Mouse (Mus musculus): Measurements from ENCODE around the gene Commd1. TPM values are rescaled to one million over a fixed set of nuclear protein-coding genes. Genes with fewer than 3 reads are reported as not detected.

Gene Commd1
- polyA plus RNA-seq, 1 experiment from 2014 or later = 167 TPM

DNA sequence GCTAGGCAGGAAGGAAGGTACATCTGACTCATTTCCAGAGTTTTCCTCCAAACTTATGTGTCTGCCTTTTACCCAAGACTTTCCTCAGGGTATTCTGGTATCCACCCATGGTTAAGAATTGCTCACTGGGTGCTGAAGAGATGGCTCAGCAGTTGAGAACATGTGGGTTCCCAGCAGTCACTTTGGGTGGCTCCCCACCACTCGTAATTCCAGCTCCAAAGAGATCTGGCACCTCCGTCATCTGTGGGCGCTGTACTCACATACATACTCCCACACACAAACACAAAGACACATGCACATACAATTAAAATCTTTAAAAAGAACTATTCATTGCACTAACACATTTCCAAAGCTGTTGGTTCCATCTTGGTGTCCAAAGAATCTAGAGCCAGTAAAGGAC, 93.0 kb downstream of the Commd1 start:
- Histone ChIP-seq H3K4me3 (replicated peaks) (no peak overlapping the region), H3K27me3 (0 out of 2 replicates have a peak, but pooled peaks cover 3% of the 10 kb centered on the region), H3K4me2 (no peak overlapping the region), H3K27ac (replicated peaks) (no peak overlapping the region), H3K9ac (no peak overlapping the region), H3K4me1 (replicated peaks) (peaks cover 8% of the 10 kb centered on the region), H3K9me3 (replicated peaks) (no peaks in the 10 kb centered on the region), H3K36me3 (replicated peaks) (no peaks in the 10 kb centered on the region)
- ATAC-seq (ENCODE audit: insufficient read depth) = no peak
- 73% methylated on average over 3 of the region's 3 CpGs for WGBS (ENCODE audit: insufficient replicate concordance)

DNA sequence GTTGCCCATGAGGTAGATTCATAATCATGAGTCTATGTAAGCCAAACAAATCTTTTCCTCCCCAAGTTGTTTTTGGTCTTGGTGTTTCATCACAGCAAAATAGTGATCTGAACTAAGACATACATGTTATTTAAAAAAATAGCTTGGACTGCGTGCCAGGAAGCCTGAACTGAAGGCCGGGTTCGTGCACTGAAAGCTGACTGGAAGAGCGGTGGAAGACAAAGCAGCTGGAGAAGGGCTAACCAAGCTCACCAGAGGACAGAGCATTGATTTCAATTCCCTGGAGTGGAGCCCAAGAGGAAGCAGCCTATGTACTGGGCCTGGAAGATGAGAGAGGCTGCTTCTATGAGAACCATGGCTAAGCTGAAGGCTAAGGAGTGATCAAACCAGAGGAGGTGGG, 95.2 kb downstream of the Commd1 start:
- H3K27ac ChIP-seq (replicated peaks) = no peak overlapping the region
- 0 out of 2 replicates have a peak, but pooled peaks cover 3% of the 10 kb centered on the region for H3K27me3 ChIP-seq
- H3K9ac ChIP-seq = no peak overlapping the region
- no peak for ATAC-seq (ENCODE audit: insufficient read depth)
- no peaks in the 10 kb centered on the region; the same call in 1 of the 2 replicates for H3K4me1 ChIP-seq (replicated peaks)
- H3K4me2 ChIP-seq = no peak overlapping the region
- H3K36me3 ChIP-seq (replicated peaks) = no peaks in the 10 kb centered on the region
- H3K9me3 ChIP-seq (replicated peaks) = no peaks in the 10 kb centered on the region
- WGBS (ENCODE audit: insufficient replicate concordance) = 83% methylated on average over 4 of the region's 4 CpGs
- H3K4me3 ChIP-seq (replicated peaks) = no peak overlapping the region

DNA sequence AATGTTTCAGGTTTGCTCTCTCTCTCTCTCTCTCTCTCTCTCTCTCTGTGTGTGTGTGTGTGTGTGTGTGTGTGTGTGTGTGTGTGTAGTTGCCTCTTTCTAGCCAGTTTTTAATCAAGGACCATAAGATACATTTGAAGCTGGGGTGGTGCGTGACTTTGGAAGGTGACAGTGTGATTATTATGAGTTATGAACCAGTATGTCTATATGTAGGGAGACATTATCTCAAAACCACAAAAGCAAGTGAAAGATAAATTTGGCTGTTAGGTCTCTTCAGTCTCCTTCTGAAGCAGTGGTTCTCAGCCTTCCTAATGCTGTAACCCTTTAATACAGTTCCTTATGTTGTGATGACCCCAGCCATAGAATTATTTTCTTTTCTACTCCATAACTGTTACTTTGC, 96.8 kb downstream of the Commd1 start:
- WGBS (ENCODE audit: insufficient replicate concordance) = 32% methylated on average over 1 of the region's 1 CpGs
- no peak overlapping the region for H3K4me3 ChIP-seq (replicated peaks)
- H3K36me3 ChIP-seq (replicated peaks) = no peaks in the 10 kb centered on the region
- H3K27ac ChIP-seq (replicated peaks) = no peak overlapping the region
- no peaks in the 10 kb centered on the region for H3K27me3 ChIP-seq
- H3K9me3 ChIP-seq (replicated peaks) = no peaks in the 10 kb centered on the region
- no peaks in the 10 kb centered on the region; the same call in 1 of the 2 replicates for H3K4me1 ChIP-seq (replicated peaks)
- ATAC-seq (ENCODE audit: insufficient read depth) = no peak
- H3K9ac ChIP-seq = no peak overlapping the region
- H3K4me2 ChIP-seq = no peak overlapping the region

DNA sequence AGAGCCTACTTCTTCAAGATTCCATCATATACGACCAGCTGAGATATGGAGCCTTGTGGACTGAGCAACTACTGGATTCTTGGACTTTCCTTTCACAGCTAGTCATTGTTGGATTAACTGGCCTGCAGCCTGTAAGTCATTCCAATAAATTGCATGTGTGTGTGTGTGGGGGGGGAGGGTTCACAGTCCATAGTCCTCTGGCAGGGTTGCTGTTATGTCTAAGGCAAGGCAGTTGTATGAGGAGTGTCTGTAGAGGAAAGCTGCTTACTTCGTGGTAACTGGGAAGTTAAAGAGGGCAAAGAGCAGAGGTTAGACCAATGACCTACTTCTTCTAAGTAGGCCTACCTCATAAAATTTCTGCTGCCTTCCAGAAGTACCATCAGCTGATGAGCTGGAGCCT, 98.5 kb downstream of the Commd1 start:
- no peak overlapping the region for H3K27ac ChIP-seq (replicated peaks)

DNA sequence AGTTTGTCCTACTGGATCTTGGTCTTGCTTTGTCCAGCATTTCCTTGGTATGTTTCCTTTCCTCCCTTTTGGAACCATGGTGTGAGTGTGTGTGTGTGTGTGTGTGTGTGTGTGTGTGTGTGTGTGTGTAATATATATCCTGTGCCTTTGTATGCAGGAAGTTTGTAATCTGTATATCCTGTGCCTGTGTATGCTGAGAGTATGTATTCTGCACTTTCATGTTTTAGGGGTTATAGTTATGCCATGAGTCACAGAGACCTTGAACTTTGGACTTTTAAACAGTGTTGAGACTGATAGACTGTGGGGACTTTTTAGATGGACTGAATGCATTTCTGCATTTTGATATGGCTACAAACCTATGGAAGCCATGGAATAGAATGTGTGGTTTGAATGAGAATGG, 99.3 kb downstream of the Commd1 start:
- no peak overlapping the region for H3K27ac ChIP-seq (replicated peaks)

More for the DNA sequence above, 98.5 kb downstream of the Commd1 start:
- Histone ChIP-seq H3K9ac (no peak overlapping the region), H3K4me1 (replicated peaks) (peaks cover 4% of the 10 kb centered on the region; the same call in 1 of the 2 replicates), H3K4me3 (replicated peaks) (no peak overlapping the region), H3K27me3 (no peaks in the 10 kb centered on the region; the same call in 1 of the 2 replicates), H3K9me3 (replicated peaks) (no peaks in the 10 kb centered on the region), H3K4me2 (no peak overlapping the region), H3K36me3 (replicated peaks) (no peaks in the 10 kb centered on the region)
- ATAC-seq (ENCODE audit: insufficient read depth) = no peak
- 55% methylated on average over 2 of the region's 2 CpGs for WGBS (ENCODE audit: insufficient replicate concordance)

DNA sequence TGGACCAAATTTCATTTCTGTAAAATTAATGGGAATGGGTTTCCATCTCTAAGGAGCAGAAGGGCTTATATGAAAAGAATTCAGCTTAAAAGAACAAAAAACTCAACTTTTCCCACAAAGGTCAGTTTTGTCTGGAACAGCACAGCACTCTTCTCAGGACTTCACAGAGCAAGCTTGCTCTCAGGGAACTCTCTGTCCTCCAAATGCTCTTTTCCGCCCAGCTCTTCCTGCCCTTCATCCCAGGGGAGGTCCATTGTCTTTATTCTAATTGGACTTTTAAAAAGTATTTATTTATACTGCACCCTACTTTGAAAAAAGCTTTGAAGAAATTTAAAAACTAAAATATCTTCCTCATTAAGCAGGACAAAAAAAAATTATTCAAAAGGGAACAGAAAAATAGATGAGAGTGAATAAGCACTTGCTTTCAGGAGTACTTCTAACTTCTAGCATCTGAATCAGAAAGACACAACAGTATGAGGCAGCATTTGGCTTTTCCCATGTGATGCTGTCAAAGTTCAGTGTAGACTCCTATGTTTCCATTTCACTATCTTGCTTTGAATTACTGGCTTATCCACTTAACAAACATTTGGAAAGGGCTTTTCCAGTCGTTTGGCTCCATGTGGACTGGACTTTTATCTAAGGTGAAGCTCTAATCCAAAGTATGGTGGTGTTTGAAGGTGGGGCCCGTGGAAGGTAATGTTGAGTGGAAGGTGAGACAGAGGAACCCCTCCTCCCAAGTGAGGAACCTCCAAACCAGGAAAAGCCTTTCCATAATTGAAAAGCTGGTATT, 101.6 kb downstream of the Commd1 start:
- no peak for ATAC-seq (ENCODE audit: insufficient read depth)
- H3K36me3 ChIP-seq (replicated peaks) = no peaks in the 10 kb centered on the region
- H3K27me3 ChIP-seq = no peaks in the 10 kb centered on the region; the same call in 1 of the 2 replicates
- H3K4me2 ChIP-seq = no peak overlapping the region
- no peak overlapping the region for H3K9ac ChIP-seq
- no peaks in the 10 kb centered on the region for H3K9me3 ChIP-seq (replicated peaks)
- H3K4me3 ChIP-seq (replicated peaks) = no peak overlapping the region
- WGBS (ENCODE audit: insufficient replicate concordance) = 47% methylated on average over 3 of the region's 3 CpGs
- peaks cover 16% of the 10 kb centered on the region for H3K4me1 ChIP-seq (replicated peaks)
- no peak overlapping the region for H3K27ac ChIP-seq (replicated peaks)

More for the DNA sequence above, 99.3 kb downstream of the Commd1 start:
- Histone ChIP-seq H3K27me3 (no peaks in the 10 kb centered on the region; the same call in 1 of the 2 replicates), H3K36me3 (replicated peaks) (no peaks in the 10 kb centered on the region), H3K4me2 (no peak overlapping the region), H3K4me3 (replicated peaks) (no peak overlapping the region), H3K9me3 (replicated peaks) (no peaks in the 10 kb centered on the region), H3K9ac (no peak overlapping the region), H3K4me1 (replicated peaks) (peaks cover 4% of the 10 kb centered on the region; the same call in 1 of the 2 replicates)
- ATAC-seq (ENCODE audit: insufficient read depth) = no peak

DNA sequence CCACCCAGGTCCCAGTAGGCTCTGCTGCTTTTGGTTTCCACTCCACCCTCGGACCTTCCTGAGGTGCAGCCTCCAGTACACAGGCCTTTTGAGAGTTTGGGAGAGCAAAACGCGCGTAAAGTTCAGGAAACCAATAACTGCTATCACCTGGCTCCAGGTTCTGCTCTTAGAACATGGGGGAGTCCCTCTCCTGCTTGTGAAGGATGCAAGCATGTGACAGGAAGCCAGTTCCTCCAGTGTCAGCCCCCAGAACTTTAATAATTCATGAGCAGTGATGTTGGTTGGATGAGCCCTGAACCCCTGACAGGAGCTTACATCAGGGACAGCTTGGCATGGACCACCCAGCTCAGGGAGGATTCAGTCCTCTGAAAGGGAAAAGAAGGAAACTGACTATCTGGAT, 102.5 kb downstream of the Commd1 start:
- Histone ChIP-seq H3K9me3 (replicated peaks) (no peaks in the 10 kb centered on the region), H3K27ac (replicated peaks) (no peak overlapping the region), H3K9ac (no peak overlapping the region), H3K27me3 (no peaks in the 10 kb centered on the region; the same call in 1 of the 2 replicates), H3K4me1 (replicated peaks) (peaks cover 16% of the 10 kb centered on the region), H3K36me3 (replicated peaks) (no peaks in the 10 kb centered on the region), H3K4me2 (no peak overlapping the region), H3K4me3 (replicated peaks) (no peak overlapping the region)
- WGBS (ENCODE audit: insufficient replicate concordance) = 69% methylated on average over 4 of the region's 4 CpGs
- no peak for ATAC-seq (ENCODE audit: insufficient read depth)

DNA sequence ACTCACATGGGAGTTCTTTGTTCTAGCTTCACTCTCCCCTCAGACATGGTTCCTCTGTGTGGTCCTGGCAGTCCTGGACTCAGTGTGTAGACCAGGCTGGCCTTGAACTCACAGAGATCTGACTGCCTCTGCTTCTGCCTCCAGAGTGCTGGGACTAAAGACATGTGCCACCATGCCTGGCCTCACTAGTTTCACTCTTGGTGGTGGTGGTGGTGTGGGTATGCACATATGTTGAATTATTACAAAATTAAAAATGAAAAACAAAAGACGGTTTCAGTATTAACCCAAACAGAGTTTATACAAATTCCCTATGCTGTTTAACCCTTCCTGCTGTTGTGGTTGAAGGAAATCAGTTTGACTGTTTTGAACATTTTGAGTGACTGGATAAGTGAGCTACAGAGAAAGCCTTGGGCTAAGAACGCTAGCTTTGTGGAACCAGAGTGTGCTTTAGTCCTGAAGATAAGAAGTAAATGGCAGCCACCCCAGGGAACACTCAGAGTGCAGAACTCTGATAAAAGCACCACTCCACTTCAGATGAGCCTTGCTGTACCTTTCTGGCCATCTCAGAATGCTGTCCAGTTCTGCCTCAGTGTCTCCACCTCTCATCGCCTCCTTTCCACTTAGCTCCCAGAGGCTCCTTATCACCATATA, 105.4 kb downstream of the Commd1 start:
- H3K9me3 ChIP-seq (replicated peaks) = no peaks in the 10 kb centered on the region
- peaks cover 25% of the 10 kb centered on the region for H3K4me1 ChIP-seq (replicated peaks)
- 20% methylated on average over 3 of the region's 3 CpGs for WGBS (ENCODE audit: insufficient replicate concordance)
- ATAC-seq (ENCODE audit: insufficient read depth) = peak; percentile 83
- no peak overlapping the region for H3K4me3 ChIP-seq (replicated peaks)
- no peaks in the 10 kb centered on the region; the same call in 1 of the 2 replicates for H3K27me3 ChIP-seq
- H3K4me2 ChIP-seq = 0 out of 2 replicates have a peak overlapping the region, but pooled peaks have one; percentile 8
- H3K27ac ChIP-seq (replicated peaks) = peak overlapping the region; percentile 14; the same call in 1 of the 2 replicates
- no peak overlapping the region for H3K9ac ChIP-seq
- H3K36me3 ChIP-seq (replicated peaks) = no peaks in the 10 kb centered on the region

DNA sequence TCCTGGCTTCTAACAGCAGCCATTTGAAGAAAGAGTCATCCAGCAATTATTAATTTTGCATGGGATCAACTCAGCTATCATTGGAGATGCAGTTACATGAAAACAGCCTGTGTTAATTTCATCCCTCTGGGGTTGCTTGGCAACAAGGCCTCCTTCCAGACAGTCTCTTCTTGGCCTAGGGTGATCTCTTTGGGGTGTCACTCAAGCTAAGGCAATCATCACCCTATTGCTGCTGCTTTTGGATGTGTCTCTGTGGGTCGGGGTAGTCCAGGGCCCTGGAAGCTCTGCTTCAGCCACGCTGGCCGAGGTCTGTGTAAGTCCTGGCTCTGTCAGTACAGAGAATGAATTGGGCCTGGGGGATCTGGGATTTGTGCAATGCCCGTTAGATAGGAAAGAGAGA, 106.9 kb downstream of the Commd1 start:
- no peak for ATAC-seq (ENCODE audit: insufficient read depth)
- no peaks in the 10 kb centered on the region for H3K9me3 ChIP-seq (replicated peaks)
- H3K4me3 ChIP-seq (replicated peaks) = no peak overlapping the region
- H3K4me2 ChIP-seq = no peak overlapping the region
- H3K27ac ChIP-seq (replicated peaks) = no peak overlapping the region
- H3K27me3 ChIP-seq = no peaks in the 10 kb centered on the region; the same call in 1 of the 2 replicates
- no peaks in the 10 kb centered on the region for H3K36me3 ChIP-seq (replicated peaks)
- WGBS (ENCODE audit: insufficient replicate concordance) = 76% methylated on average over 4 of the region's 4 CpGs
- H3K4me1 ChIP-seq (replicated peaks) = peaks cover 33% of the 10 kb centered on the region
- no peak overlapping the region for H3K9ac ChIP-seq

DNA sequence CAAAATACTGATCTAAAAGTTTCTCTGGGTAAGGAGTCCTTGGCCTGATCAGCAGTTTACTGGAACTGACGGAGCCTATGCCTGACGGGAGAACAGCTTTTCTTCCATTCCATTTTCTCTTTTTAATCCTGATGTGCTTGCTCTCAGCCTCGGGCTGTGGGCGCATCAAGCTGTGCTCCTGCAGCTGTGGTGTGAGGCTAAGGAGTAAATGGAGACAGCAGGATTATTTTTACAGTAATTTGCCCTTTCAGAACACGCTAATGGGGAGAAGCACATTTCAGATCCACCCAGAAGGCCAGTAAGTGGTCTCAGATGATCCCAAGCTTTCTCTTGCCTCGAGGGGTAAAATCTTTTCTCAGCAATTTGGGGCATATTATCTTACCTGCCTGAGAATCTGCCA, 107.4 kb downstream of the Commd1 start:
- H3K4me1 ChIP-seq (replicated peaks) = peaks cover 33% of the 10 kb centered on the region
- no peaks in the 10 kb centered on the region for H3K9me3 ChIP-seq (replicated peaks)
- no peak for ATAC-seq (ENCODE audit: insufficient read depth)
- WGBS (ENCODE audit: insufficient replicate concordance) = 70% methylated on average over 6 of the region's 6 CpGs
- H3K4me3 ChIP-seq (replicated peaks) = no peak overlapping the region
- H3K27ac ChIP-seq (replicated peaks) = no peak overlapping the region
- no peaks in the 10 kb centered on the region; the same call in 1 of the 2 replicates for H3K27me3 ChIP-seq
- no peak overlapping the region for H3K4me2 ChIP-seq
- H3K9ac ChIP-seq = no peak overlapping the region
- H3K36me3 ChIP-seq (replicated peaks) = no peaks in the 10 kb centered on the region

DNA sequence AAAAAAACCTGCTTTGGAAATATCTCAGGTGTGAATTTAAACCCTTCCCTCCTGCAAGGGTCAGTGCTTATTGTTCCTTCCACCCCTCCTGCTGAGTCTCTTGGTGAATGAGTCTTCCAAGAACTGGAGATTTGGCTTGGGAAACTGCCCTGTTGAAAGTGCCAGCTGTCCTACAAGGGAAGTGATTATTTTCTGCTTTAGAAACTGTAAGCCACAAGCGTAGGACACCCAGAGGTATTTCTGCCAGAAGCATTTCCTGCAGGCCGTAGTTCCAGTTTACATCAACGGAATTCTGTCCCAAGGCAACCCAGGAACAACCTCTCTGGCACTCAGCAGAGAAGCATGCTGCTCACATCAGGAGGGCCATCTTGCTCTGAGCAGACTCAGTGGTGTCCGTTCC, 108.8 kb downstream of the Commd1 start:
- H3K4me1 ChIP-seq (replicated peaks) = peaks cover 30% of the 10 kb centered on the region
- no peak overlapping the region for H3K4me3 ChIP-seq (replicated peaks)
- H3K27me3 ChIP-seq = no peaks in the 10 kb centered on the region
- no peak overlapping the region for H3K9ac ChIP-seq
- 55% methylated on average over 4 of the region's 4 CpGs for WGBS (ENCODE audit: insufficient replicate concordance)
- ATAC-seq (ENCODE audit: insufficient read depth) = no peak
- no peak overlapping the region for H3K4me2 ChIP-seq
- H3K9me3 ChIP-seq (replicated peaks) = no peaks in the 10 kb centered on the region
- no peak overlapping the region for H3K27ac ChIP-seq (replicated peaks)
- no peaks in the 10 kb centered on the region for H3K36me3 ChIP-seq (replicated peaks)
